Mouse (Mus musculus): ENCODE data around the gene Gm5134. TPM values are rescaled to one million over a fixed set of nuclear protein-coding genes. Genes with fewer than 3 reads are reported as not detected.
A peak's percentile ranks its signal among the peaks of the same experiment; 100 is the strongest.

The Gm5134 gene
- polyA plus RNA-seq, 1 experiment from 2014 or later: not detected

DNA sequence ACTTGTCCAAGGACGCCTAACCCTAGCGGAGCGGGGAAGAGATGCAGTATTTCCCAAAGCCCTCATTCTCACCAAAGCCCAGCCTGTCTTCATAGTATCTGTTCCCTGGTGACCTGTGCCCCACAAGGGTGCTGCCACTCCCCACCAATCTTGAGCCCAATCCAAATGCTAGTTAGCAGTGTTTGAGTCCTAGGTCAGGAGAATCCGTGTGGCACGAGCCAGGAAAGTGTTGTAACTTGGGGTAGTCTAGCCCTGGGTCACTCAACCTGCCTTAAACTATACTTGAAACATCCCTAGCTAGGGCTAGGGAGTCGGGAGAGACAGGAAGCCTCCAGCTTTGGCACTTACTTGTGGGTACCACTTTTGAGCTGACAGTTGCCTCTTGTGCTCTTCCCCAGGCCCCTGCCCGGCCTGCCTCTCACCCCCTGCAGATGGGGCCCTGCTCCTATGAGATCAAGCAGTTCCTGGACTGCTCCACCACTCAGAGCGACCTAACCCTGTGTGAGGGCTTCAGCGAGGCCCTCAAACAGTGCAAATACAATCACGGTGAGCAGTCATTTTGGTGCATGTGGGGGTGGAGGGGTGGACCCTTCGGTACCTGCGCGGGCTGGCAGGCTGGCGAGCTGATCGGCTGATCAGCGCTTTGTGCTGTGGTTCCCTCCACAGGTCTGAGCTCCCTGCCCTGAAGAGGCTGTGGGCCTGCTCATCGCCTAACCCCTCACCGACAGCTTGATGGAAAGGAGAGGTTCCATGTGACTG is 17.2 kb upstream of the Gm5134 start:
- Histone ChIP-seq H3K4me3 (replicated peaks; ENCODE audit: low read length) (no peak overlapping the region), H3K4me2 (replicated peaks) (peak overlapping the region; percentile 69; the same call in 1 of the 2 replicates), H3K36me3 (replicated peaks; ENCODE audit: control insufficient read depth, insufficient read depth) (no peaks in the 10 kb centered on the region), H3K9me3 (ENCODE audit: control insufficient read depth, low read length) (no peaks in the 10 kb centered on the region), H3K4me1 (replicated peaks; ENCODE audit: control insufficient read depth, insufficient read depth, low read length) (peaks cover 20% of the 10 kb centered on the region), H3K27ac (no peak overlapping the region), H3K27me3 (ENCODE audit: control insufficient read depth, insufficient read depth, low read length) (peaks cover 11% of the 10 kb centered on the region; the same call in 1 of the 2 replicates), H3K9ac (no peak overlapping the region)
- ATAC-seq (ENCODE audit: low FRiP score): no peak
- no peak for DNase-seq (ENCODE audit: low spot score)
- WGBS: 34% methylated on average over 18 of the region's 18 CpGs

DNA sequence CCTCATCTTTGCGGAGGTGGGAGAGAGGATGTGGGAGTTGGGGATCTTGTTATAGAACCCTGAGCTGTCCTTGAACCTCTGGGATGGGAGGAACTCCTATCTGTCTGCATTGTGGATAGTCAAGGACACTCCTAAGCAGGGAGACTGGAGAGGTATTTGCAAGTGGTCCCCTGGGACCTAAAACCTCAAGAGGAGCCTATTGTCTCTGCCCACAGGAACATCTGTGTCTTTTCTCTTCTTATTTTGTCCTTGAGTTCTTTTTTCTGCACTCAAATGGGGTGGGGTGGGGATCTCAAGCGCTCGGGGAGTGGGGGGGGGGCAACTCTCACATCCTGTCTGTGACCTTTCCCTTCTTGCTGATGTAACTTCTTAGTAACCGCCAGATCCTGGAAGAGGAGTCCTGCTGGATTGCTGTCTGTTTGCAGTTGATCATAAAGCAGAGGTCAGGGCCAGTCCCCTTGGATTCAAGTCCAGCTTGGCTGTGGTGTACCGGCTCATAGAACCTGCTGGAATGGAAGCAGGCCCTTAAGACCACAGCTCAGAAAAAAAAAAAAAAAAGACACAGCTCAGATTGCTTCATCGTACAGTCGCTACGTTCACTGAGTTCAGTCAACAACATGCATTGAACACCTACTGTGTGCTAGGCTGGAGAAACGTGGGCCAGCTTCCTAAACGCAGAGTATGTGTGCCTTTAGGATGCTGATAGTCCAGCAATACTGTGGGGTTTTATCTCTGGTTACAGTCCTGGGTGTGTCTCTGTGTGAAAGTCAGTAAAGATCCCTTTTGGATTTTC is 16.3 kb upstream of the Gm5134 start:
- Histone ChIP-seq H3K4me1 (replicated peaks; ENCODE audit: control insufficient read depth, insufficient read depth, low read length) (0 out of 2 replicates have a peak, but pooled peaks cover 13% of the 10 kb centered on the region), H3K4me2 (replicated peaks) (no peak overlapping the region), H3K27me3 (ENCODE audit: control insufficient read depth, insufficient read depth, low read length) (peaks cover 11% of the 10 kb centered on the region; the same call in 1 of the 2 replicates), H3K9me3 (ENCODE audit: control insufficient read depth, low read length) (no peaks in the 10 kb centered on the region), H3K36me3 (replicated peaks; ENCODE audit: control insufficient read depth, insufficient read depth) (no peaks in the 10 kb centered on the region), H3K27ac (no peak overlapping the region), H3K9ac (no peak overlapping the region), H3K4me3 (replicated peaks; ENCODE audit: low read length) (no peak overlapping the region)
- DNase-seq (ENCODE audit: low spot score) (no peak), ATAC-seq (ENCODE audit: low FRiP score) (no peak)
- WGBS: 52% methylated on average over 10 of the region's 10 CpGs

DNA sequence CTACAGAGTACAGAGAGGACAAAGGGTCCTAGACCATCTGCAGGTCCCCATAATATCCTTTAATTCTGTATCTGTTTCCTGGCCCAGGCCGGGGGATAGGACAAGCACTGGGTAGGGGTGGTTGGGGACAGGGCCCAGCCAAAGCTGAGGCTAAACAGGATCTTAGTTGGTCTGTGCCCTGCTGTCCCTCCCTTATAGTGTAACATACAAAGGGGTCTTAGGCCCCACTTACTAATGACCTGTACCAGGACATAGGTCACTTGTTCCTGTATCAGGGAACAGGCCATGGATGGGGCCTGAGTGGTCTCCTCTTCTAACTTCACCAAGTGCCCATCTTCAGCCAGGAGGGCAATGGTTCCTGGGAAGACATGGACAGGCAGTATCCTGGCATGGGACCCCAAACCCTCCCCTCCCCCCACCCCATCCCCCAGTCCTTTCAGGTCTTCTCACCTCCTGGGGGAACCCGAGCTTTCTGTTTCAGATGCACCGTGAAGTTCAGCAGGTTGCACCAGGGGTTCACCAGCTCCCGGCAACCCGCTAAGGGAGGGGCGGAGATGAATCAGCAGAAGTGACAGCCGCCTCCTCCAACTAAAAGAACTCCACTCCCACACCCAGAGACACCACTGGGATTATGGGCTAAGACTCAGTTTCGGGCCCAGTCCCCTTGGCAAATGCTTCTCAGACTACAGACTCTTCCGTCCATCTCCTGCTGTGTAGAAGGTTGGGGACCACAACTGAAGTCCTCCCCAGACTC is 14.7 kb upstream of the Gm5134 start:
- 43% methylated on average over 9 of the region's 9 CpGs for WGBS
- Histone ChIP-seq H3K9me3 (ENCODE audit: control insufficient read depth, low read length) (no peaks in the 10 kb centered on the region), H3K4me3 (replicated peaks; ENCODE audit: low read length) (no peak overlapping the region), H3K9ac (no peak overlapping the region), H3K36me3 (replicated peaks; ENCODE audit: control insufficient read depth, insufficient read depth) (no peaks in the 10 kb centered on the region), H3K4me1 (replicated peaks; ENCODE audit: control insufficient read depth, insufficient read depth, low read length) (peaks cover 13% of the 10 kb centered on the region; the same call in 1 of the 2 replicates), H3K27me3 (ENCODE audit: control insufficient read depth, insufficient read depth, low read length) (peaks cover 11% of the 10 kb centered on the region; the same call in 1 of the 2 replicates), H3K27ac (no peak overlapping the region), H3K4me2 (replicated peaks) (no peak overlapping the region)
- ATAC-seq (ENCODE audit: low FRiP score) (no peak), DNase-seq (ENCODE audit: low spot score) (no peak)

DNA sequence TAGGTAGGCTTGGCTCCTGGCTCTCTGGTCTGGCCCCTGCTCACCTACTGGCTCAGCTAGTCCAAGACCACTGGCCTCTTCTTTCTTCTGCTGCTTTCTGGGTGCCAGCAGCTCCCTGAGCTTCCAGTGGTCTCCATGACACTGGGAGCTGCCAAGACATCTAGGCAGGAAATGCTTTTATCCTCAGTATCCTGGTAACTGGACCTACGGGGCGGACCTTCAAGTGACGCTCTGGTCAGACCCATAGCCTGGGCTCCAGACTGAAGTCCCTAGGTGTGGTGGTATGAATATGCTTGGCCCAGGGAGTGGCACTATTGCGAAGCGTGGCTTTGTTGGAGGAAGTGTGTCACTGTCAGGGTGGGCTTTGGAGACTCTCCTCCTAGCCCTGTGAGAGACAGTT is 13.8 kb upstream of the Gm5134 start, which contains the start of gene Gm867:
TSS of gene Gm867 (minus strand) at position 153 of the 400 bp plus-strand sequence.
- H3K4me3 ChIP-seq (replicated peaks; ENCODE audit: low read length): no peak within 1 kb of the TSS
- H3K27me3 ChIP-seq (ENCODE audit: control insufficient read depth, insufficient read depth, low read length): peaks cover 11% of the 10 kb centered on the region; the same call in 1 of the 2 replicates
- no peak within 1 kb of the TSS for H3K27ac ChIP-seq
- DNase-seq (ENCODE audit: low spot score) (no peak), ATAC-seq (ENCODE audit: low FRiP score) (no peak)
- H3K4me2 ChIP-seq (replicated peaks): no peak within 1 kb of the TSS
- H3K9ac ChIP-seq: no peak within 1 kb of the TSS
- H3K4me1 ChIP-seq (replicated peaks; ENCODE audit: control insufficient read depth, insufficient read depth, low read length): peaks cover 10% of the 10 kb centered on the region; the same call in 1 of the 2 replicates
- 61% methylated on average over 5 of the region's 5 CpGs for WGBS
- no peaks in the 10 kb centered on the region for H3K36me3 ChIP-seq (replicated peaks; ENCODE audit: control insufficient read depth, insufficient read depth)
- no peaks in the 10 kb centered on the region for H3K9me3 ChIP-seq (ENCODE audit: control insufficient read depth, low read length)

DNA sequence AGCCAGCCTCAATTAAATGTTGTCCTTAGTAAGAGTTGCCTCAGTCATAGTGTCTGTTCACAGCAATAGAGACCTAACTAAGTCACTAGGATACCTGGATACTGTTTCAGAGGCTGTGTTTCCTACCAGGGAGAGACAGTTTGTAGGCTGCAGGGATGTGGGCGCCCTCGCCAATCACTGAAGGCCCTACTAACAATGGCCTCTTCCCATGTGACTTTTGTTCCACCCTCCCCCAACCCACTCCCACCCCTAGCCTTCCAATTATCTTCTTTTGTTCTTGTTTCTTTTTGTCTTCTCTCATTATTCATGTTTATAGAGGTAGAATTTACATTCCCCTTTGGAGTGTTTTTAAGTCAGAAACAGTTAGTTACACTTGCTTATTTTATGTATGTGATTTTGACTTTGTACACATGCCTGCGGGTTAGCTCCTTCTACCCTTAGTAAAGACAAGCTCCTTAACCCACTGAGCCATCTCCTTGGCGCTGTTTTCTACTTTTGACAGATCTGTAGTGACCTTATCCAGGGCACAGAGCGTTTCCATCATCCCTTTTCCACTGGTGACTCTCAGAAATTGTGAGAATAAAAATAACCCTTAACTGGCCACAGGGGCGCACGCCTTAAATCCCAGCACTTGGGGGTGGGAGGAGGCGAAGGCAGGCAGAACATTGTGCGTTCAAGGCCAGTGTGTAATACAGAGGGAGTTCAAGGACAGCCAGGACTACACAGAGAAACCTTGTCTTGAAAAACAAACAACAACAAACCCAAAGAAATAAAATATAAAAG is 13.1 kb upstream of the Gm5134 start:
- Histone ChIP-seq H3K4me3 (replicated peaks; ENCODE audit: low read length) (no peak overlapping the region), H3K4me2 (replicated peaks) (no peak overlapping the region), H3K9ac (no peak overlapping the region), H3K27me3 (ENCODE audit: control insufficient read depth, insufficient read depth, low read length) (peaks cover 11% of the 10 kb centered on the region; the same call in 1 of the 2 replicates), H3K36me3 (replicated peaks; ENCODE audit: control insufficient read depth, insufficient read depth) (no peaks in the 10 kb centered on the region), H3K9me3 (ENCODE audit: control insufficient read depth, low read length) (no peaks in the 10 kb centered on the region), H3K27ac (no peak overlapping the region), H3K4me1 (replicated peaks; ENCODE audit: control insufficient read depth, insufficient read depth, low read length) (peaks cover 5% of the 10 kb centered on the region; the same call in 1 of the 2 replicates)
- ATAC-seq (ENCODE audit: low FRiP score) (no peak), DNase-seq (ENCODE audit: low spot score) (no peak)
- 61% methylated on average over 9 of the region's 9 CpGs for WGBS

DNA sequence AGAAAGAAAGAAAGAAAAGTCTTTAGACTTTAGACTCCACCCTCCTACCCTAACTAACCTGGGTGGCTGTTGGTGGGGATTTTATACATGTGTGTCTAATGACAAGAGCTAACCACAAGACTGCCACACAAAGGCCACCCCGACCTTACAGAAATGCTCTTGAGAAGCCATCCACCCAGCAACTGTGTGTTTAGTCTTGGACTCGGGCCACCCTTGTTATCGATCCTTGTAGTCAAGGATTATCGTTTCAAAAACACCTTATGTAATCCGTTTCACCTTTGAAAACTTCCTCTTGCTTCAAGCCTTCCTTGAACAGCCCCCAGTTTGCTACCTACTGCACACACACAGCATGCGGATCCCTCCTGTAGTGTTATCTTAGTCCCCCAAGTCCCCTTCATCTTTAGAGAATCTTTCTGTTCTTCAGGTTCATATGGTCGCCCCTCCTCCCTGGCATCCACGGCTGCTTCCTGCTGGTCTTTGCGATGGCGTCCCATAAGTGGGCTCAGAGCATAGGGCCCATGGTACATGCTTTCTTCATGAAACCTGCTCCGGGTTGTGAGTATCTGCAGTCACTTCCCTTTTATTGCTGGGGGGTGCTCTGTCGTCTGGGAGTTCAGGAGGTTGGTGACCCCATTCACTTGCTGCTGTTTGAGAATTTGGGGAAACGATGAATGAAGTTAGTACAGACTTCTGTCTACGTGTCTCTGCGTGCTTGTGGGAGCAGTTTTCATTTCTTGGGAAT is 11.4 kb upstream of the Gm5134 start, which contains the start of gene Vpreb3:
TSS of gene Vpreb3 (plus strand) at position 322 of the 742 bp plus-strand sequence.
- H3K4me3 ChIP-seq (replicated peaks; ENCODE audit: low read length): no peak within 1 kb of the TSS
- H3K9ac ChIP-seq: no peak within 1 kb of the TSS
- WGBS: 86% methylated on average over 15 of the region's 15 CpGs
- no peak within 1 kb of the TSS for H3K27ac ChIP-seq
- H3K27me3 ChIP-seq (ENCODE audit: control insufficient read depth, insufficient read depth, low read length): no peaks in the 10 kb centered on the region
- H3K4me1 ChIP-seq (replicated peaks; ENCODE audit: control insufficient read depth, insufficient read depth, low read length): peaks cover 4% of the 10 kb centered on the region; the same call in 1 of the 2 replicates
- DNase-seq (ENCODE audit: low spot score) (no peak), ATAC-seq (ENCODE audit: low FRiP score) (no peak)
- no peaks in the 10 kb centered on the region for H3K9me3 ChIP-seq (ENCODE audit: control insufficient read depth, low read length)
- H3K4me2 ChIP-seq (replicated peaks): no peak within 1 kb of the TSS
- H3K36me3 ChIP-seq (replicated peaks; ENCODE audit: control insufficient read depth, insufficient read depth): no peaks in the 10 kb centered on the region

GRCm38 (mm10) chr10:75944066-75944772 is 10.1 kb upstream of the Gm5134 start:
- Histone ChIP-seq H3K4me2 (replicated peaks) (no peak overlapping the region), H3K27ac (peak overlapping the region; percentile 48)
- 16% methylated on average over 11 of the region's 11 CpGs for WGBS

More at GRCm38 (mm10) chr10:75944066-75944772, 10.1 kb upstream of the Gm5134 start:
- H3K9me3 ChIP-seq (ENCODE audit: control insufficient read depth, low read length): no peaks in the 10 kb centered on the region
- no peaks in the 10 kb centered on the region for H3K36me3 ChIP-seq (replicated peaks; ENCODE audit: control insufficient read depth, insufficient read depth)
- ATAC-seq (ENCODE audit: low FRiP score) (peak; percentile 39; the same call in 1 of the 2 replicates), DNase-seq (ENCODE audit: low spot score) (peak; percentile 46)
- no peak overlapping the region for H3K9ac ChIP-seq
- peaks cover 4% of the 10 kb centered on the region; the same call in 1 of the 2 replicates for H3K4me1 ChIP-seq (replicated peaks; ENCODE audit: control insufficient read depth, insufficient read depth, low read length)
- H3K27me3 ChIP-seq (ENCODE audit: control insufficient read depth, insufficient read depth, low read length): no peaks in the 10 kb centered on the region
- no peak overlapping the region for H3K4me3 ChIP-seq (replicated peaks; ENCODE audit: low read length)
